Mouse (Mus musculus) cerebellum, adult (tissue): ENCODE data around the gene Pdia4.
"Not testable (repeated sequence)": the region's sequence is repeated elsewhere in the genome, so short reads cannot be mapped to it uniquely, and the experiment has no call there.

Experiments
- ATAC-seq: cut with Nextera tagmentation; 2 replicates; pipeline ENCODE4 v1.9.2; 2017; ENCODE audit warnings: mild to moderate bottlenecking, moderate library complexity, mixed read lengths; ENCODE audit not compliant: insufficient number of reproducible peaks, low FRiP score, low TSS enrichment

Gene Pdia4

DNA sequence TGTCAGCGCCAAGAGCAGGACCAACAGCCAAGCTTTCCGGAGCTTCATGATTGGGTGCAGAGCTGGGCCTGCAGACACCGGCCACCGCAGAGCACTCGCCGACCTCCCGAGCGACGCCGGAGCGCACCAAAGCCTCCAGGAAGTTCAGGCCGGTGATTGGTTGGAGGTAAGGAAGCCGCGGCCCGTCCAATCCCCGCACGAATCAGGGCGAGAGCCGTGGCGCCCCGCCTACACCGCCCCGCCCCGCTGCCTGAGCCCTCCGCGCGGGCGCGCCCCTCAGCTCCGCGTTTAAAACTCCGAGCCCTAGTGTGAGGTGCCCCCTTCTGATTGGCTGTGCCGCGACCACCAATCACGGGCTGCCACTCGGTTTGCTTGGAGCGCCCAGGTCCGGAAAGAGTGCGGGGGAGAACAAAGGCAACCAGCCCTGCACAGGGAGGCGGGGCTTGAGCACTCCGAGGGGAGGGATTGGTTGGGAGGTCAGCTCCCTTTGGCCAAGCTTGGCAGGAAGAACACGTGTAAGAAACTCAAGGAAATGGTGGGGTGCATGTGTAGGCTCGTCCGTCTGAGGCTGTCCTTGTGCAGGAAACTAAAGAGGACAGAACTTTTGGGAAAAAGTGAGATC, at the start of gene Pdia4:
Gene Pdia4, minus strand, starts transcription at position 174 of the 622 bp plus-strand sequence.
- peak; percentile 99 for ATAC-seq

GRCm38 (mm10) chr6:47857729-47858128, 44.5 kb upstream of the Pdia4 start:
- not testable (repeated sequence) for ATAC-seq

- ATAC-seq, result no peak
These were observed 44.0 kb upstream of the Pdia4 start for GRCm38 (mm10) chr6:47857241-47857640.

- no peak for ATAC-seq
These were observed 32.5 kb upstream of the Pdia4 start for GRCm38 (mm10) chr6:47845779-47846178.

GRCm38 (mm10) chr6:47842337-47842736, 29.1 kb upstream of the Pdia4 start:
- no peak for ATAC-seq

- no peak for ATAC-seq
These were observed 28.6 kb upstream of the Pdia4 start for GRCm38 (mm10) chr6:47841831-47842230.

GRCm38 (mm10) chr6:47841077-47841476, 27.8 kb upstream of the Pdia4 start:
- ATAC-seq, result no peak

DNA sequence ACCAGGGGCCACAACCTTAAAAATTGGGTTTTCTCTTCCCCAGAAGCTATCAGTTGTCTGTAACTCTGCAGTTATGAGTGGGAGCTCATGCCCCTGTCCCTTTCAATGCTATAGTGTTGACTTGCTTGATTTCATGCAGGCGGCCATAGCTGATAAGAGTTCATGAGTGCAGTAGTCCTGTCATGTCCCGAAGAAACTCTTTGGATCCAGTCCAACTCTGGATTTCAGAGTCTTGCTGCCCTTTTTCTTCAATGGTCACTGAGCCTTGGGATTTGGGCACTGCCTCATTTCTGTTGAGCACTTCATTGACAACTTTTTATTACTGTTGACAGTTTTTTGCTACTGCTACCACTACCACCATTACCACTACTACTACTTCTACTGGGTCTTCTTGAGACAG, 24.4 kb upstream of the Pdia4 start:
- no peak for ATAC-seq

DNA sequence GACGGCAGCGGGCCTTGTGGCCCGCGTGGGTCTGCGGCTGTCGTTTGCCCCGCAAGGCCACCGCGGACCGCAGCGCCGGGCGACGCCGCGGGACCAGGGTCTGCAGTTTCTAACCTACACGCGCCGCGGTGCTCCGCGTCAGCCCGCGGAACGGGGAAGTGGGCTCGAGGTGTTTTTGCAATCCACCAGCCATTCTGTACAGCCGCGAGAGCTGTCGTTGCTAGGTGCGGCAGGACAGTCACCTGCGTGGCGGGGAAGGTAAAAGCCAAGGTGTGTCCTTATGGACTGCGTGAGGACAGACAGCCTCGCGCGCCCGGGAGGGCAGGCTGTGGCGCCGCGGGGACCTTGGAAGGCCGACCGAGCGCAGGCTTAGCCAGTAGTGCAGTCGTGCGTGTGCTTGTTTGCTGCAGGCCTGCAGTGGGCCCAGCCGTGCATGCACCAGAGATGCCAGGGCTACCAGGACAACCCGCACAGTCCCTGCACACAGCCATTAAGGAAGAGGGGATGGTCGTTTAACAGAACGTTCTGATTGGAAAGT, 22.8 kb upstream of the Pdia4 start:
- peak; percentile 59 for ATAC-seq

DNA sequence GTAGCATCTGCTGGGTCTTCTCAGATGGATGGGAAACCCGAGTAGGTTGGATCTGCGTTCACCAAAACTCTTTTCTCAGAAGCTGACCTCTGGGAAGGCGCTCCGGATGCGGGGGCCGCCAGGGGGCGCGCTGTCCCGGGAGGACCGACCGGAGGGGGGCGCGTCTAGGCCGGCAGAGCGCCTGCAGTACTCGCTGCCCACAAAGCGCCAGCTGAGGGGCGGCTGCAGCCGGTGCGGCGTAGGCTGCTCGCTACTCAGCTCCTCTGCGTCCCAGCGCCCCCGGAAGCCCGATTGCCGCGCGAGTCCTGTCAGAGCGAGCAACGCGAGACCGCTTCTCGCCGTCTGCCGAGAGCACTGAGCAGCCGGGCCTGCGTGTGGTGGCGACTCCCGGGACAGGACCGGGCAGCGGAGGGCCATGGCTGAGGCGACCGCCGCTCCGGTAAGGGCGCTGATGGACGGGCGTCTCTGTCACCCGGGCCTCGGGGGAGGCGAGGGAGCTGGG, 22.3 kb upstream of the Pdia4 start, which contains the start of gene Zfp398:
Gene Zfp398, plus strand, starts transcription at position 180 of the 502 bp plus-strand sequence.
- ATAC-seq, result peak; percentile 86

- no peak for ATAC-seq
These were observed 19.0 kb upstream of the Pdia4 start for GRCm38 (mm10) chr6:47832220-47832619.

DNA sequence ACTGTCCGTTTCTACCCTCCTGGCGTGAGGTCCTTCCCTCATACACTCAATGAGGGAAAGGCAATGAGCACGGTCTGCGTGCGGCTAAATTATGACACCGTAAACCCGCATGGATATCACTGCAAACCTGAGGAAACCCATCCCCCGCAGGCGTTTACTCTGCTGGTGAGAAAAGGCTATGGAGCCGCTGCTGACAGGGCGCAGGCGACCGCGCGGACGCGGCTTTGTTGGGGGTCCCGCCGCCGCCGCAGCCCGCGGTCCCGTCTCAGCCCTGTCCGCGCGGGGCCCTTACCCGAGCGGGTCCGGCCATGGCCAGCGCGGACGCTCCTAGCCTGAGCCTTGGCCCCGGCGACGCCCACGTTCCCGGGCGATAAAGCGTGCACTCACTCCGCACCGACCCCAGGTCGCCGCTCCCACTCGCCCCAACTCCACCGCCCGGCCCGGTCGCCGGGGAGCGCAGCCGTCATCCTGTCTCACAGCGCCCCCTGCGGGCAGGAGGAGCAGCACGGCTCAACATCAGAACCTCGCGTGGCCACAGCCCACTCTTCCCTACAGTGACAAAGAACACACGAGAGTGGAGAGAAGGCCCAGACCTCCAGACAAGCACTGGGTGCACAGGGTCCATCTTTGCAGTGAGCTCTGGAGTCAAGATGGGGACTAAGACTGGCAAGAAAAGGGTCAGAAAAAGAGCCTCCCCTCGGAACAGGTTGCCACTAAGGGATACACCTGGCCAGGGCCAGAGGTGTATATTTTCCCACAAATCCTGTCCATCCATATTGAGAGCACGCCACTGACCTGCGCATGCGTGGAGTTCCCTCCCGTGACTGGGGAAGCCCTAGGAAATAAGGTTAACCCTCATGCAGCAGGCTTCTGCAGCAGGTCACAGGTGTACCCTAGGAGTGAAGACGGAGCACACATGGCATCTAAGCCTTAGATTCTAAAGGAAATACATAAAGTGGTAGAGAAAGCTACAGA, 17.2 kb upstream of the Pdia4 start, which contains the start of gene Zfp786:
Gene Zfp786, minus strand, starts transcription at position 764 of the 975 bp plus-strand sequence.
- ATAC-seq, result peak; percentile 88

GRCm38 (mm10) chr6:47828950-47829349, 15.7 kb upstream of the Pdia4 start:
- no peak for ATAC-seq

- ATAC-seq, result no peak
These were observed 14.2 kb upstream of the Pdia4 start for GRCm38 (mm10) chr6:47827462-47827861.

DNA sequence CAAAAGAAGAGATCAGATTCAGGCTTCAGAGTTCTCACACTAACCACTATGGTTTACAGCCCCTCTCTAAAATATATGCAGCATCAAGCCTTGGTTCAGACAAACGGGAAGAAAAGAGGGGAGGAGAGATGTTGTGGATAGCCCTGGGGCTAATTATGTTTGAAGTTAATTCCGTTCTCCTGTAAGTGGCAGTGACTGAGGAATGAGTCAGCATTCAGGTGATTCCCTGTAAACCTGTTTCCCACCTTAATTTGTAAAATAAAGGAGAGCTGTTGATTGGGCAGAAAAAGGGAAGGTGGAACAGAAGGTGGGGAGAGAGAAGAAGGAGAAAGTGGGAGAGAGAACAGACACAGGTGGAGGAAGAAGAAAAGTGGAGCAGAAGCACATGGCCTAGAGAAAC, 11.0 kb upstream of the Pdia4 start:
- no peak for ATAC-seq

- ATAC-seq, result no peak
These were observed 8.5 kb upstream of the Pdia4 start for GRCm38 (mm10) chr6:47821776-47822175.

DNA sequence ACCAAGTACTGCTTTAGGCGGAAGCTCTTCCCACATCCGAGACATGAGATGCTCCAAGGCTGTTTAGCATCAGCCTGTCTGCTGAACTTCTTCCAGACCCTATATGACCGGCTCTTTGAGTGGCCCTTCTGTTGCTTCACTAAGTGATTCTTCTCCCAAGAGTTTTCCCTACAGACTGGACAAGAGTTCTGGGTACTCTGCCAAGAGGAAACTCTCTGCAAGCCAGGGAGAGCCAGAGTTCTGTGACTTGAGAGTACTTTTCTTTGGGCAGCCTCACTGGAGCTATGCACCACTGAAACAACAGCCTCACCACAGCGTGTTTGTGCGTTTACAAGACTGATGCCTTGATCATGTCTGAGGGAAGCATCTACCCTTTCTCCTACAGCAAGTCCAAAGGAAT, 8.0 kb upstream of the Pdia4 start:
- no peak for ATAC-seq

DNA sequence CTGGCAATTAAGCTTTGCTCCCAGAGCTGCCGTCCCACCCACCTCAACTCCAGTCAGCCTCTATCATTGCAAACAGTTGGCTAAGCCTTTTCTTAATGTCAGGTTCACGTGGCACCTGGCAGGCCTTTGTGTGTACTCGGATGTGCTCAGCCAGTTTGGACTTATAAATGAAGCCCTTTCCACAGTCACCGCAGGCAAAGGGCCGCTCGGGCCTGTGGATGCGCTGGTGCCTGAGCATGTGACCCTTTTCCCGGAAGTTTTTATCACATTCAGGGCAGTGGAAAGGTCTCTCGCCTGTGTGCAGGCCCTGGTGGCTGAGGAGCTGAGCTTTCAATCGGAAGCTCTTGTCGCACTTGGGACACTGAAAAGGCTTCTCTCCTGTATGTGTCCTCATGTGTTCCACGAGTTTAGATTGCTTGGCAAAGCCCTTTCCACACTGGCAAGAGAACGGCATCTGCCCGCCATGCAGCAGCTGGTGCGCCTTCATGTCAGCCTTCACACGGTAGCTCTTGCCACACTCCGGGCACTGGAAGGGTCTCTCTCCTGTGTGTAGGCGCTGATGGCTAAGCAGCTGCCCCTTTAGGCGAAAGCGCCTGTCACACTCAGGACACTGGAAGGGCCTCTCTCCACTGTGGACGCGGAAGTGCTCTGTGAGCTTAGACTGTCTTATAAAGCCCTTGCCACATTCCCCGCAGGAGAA, 6.5 kb upstream of the Pdia4 start:
- ATAC-seq, result no peak

DNA sequence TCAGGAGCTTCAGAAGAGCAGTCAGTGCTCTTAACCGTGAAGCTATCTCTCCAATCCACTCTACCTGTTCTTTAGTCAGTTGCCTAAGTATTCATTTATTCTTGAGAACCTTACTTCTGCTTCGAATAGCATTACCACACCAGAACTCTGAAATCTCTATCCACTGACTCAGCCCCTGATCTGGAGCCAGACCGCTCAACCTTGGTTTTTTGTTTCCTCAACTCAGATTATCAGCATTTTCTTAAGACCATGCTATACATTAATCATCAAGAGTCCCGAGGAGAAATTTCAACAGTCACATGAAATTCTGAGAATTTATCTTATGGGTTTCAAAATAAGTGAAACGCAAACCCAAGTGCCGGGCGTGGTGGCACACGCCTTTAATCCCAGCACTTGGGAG, 5.5 kb upstream of the Pdia4 start:
- no peak for ATAC-seq

DNA sequence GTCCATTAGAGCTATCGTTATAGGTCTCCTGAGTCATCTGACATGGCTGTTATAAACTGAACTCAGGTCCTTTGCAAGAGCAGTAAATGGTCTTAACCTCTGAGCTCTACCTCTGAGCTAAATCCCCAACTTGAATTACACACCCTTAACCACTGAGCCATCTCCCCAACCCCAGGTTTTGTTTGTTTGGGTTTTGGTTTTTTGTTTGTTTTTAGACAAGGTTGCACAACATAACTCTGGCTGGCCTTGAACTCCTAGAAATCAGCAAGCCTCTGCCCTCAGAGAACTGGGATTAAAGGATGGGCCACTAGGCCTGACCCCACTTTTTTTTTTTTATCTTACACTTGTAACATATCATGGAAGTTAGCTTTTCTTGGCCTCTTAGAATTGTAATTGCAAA, 2.9 kb upstream of the Pdia4 start:
- no peak for ATAC-seq
